Mouse (Mus musculus): ENCODE results near the gene Fpgs. TPM values are rescaled to one million over a fixed set of nuclear protein-coding genes. Genes with fewer than 3 reads are reported as not detected.

Fpgs gene
- total RNA-seq, 2 experiments from 2014 or later, result 6.0 to 7.4 TPM

DNA sequence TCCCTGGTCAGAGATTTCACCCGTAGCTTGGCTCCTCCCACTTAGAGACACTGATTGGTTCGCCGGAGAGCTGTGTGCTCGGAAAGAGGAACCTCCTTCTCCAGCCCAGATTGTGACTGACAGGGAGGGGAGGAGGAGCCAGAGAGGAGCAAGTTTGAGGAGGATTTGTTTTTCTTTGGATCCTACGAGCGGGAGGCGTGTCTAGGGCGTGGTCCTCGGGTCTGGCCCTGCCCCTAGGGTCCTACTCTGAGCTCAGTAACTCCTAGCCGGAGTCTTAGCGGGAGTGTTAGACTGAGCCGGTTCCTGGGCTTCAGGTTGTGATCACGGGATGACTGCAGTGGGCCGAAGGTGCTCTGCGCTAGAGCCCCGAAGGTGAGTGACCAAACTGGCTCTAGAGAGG is 23.5 kb upstream of the Fpgs start:
- peak; percentile 91 to 94 for DNase-seq
- intact Hi-C loops (cut with DNase I), result no loop called here

DNA sequence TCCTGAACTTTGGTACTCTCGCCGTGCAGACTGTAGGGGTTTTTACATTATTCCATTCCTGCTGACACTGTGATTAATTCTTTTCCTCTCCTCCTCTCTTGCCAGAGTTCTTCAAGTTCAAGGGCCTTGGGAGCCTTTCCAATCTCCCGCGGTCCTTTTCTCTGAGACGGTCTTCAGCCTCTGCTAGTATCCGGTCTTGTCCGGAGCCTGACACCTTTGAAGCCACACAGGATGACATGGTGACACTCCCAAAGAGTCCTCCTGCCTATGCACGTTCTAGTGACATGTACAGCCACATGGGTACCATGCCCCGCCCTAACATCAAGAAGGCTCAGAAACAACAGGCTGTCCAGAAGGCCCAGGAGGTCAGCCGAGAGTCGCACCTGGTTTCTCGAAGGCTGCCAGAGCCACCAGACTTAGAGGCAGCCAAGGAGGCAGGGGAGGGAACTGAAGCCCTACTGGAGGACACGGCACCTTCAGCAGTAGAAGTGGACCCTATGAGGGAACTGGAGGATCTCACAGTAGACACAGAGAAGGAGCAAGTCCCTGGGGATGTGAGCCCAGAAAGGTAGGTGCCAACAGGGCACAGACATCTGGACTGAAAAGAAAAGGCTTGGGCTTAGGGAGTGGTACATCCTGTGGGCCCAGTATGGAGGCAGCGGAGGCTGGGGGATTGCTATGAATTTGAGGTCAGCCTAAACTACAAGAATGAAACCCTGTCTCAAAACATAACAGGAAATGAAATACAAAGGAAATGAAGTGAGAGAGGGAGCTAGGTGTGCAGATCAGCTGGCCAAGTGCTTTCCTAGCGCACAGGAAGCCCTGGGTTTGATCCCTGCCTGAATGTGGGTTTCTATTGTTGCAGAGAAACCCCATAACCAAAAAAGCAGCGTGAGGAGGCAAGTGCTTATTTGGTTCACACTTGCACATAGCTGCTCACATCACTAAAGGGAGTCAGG is 21.2 kb upstream of the Fpgs start:
- intact Hi-C loops (cut with DNase I), result no loop called here
- DNase-seq, result no peak

DNA sequence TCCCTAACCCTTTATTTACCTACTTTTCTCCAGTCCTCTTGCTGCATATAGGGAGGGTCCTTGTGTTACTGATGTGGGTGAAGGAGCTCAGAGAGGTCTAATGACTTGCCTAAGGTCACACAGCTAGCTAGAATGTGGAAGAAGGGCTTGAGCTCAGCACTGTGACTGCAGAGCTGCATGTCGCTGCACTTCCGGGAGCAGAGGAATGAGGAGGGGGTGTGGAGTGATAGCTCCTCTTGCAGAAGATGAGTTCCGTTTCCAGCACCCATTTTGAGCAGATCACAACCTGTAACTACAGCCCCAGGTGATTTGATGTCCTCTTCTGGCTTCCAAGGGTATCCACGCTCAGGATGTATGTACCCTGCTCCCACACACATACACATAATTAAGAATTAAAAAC is 20.2 kb upstream of the Fpgs start:
- no peak for DNase-seq
- intact Hi-C loops (cut with DNase I), result no loop called here

DNA sequence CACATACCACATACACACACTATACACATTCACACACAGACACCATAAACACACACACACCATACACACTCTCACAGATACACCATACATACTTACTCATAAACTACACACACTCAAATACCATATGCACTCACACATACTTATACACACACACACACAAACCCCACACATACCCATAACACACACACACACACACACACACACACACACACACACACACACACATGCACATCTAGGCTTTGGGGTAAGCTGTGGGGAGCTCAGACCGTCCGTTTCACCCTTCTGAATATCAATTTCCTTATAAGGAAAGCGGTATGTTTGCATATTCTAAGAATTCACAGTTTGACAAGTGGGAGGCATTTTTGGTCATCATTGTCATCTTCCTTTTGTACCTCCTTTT is 18.6 kb upstream of the Fpgs start:
- intact Hi-C loops (cut with DNase I), result no loop called here
- no peak for DNase-seq

DNA sequence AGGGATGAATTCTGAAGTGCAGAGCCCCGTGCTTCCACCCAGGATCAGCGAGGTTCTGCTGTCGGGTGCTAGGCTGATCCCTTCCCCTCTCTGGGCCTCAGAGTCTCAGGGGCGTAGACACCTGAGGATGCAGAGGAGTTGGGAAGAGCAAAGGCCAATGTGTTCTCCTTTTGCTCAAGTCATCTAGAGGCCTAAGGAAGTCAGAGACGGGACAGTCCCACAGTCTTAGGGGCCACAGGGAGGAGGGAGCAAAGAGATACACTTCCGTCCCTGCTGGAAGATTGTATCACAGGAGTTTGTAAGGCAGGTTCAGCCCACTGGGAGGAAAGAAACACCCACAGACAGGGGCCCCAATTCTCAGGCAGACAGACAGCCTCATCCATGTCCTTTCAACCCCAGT is 18.1 kb upstream of the Fpgs start:
- no peak for DNase-seq
- intact Hi-C loops (cut with DNase I), result no loop called here

DNA sequence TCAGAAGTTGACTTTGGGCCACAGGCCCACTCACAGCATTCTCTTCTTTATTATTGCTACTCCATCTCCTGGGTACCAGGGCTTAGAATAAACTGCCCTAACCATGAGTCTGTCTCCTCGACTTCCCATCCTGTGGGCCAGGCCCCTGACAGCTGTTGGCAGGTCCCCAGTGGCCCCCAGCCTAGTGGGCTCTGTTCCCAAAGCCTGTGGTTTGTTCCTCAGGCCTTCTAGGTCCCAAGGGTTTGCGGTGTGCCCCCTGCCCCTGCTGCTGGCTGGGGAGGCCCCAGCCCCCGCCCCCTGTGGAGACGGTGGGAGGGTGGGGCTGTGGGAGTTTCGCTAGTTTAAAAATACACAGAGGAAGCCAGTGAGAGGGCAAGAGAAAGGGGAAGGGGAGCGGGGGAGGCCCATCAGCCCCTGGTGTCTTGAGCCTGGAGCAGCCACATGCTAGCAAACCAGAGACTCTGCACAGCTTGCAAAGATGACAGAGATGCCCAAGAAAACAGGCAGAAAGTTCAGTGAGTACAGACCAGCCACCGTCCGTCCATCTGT is 16.8 kb upstream of the Fpgs start, which contains the start of gene Sh2d3c:
Gene Sh2d3c (plus strand): TSS at position 375 of the 549 bp plus-strand sequence.
- DNase-seq, result peak in 1 of 2 experiments; percentile 55
- intact Hi-C loops (cut with DNase I), result no loop called here

DNA sequence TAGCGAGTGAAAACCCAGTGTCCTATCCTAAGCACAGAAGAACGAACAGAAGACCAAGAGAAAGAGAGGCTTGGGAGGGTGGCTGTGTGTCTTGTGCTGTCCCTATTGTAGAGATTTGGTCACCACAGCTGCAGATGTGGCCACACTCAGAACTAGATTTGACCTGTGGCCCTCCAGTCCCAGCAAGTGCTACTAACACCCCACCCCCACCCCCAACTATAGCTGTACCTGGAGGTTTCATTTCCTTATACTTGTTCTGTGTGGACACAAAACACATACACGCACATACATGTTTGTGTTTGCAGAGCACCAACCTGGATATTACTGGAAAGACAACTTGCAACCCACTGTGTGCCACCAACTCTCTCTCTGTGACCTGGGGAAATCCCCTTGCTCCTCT is 16.1 kb upstream of the Fpgs start:
- intact Hi-C loops (cut with DNase I), result no loop called here
- DNase-seq, result no peak

DNA sequence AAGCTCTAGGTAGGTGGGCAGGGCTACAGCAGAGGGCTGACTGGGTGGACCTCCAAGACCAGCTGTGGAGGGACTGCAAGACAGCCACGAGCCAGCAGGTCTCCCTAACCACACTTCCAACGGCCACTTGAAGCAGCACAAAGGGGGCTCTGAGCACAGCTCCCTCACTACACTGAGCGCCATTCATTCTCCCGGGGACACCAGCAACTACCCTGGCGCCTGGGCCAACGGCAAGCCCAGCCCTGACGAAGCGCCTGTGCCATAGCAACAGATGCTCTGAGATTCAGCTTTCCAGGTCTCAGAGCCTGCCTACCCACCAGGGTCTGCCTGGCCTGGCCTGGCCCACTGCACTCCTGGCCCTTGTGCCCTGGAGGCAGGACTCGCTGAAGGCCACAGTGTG is 14.8 kb upstream of the Fpgs start:
- intact Hi-C loops (cut with DNase I), result no loop called here
- DNase-seq, result no peak

DNA sequence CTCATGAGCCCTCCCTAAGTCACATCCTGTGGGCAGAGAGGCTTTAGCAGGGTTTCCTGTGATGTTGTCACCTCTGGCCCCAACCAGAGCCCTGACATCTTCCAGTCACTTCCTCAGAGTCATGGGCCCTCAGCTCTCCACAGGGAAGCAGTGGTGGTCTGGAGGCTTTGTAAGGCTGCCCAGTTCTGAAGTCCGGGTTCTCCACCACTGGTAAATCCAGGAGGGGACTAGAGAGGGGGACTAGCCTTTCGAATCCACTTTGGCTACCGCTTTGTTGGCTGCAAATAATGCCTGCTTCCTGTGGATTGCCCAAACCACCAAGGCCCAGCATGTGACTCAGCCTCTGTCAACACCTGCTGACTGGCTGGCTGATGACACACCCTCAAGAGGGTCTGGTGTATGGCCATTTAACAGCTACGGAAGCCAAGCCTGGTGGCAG is 11.1 kb upstream of the Fpgs start:
- intact Hi-C loops (cut with DNase I), result loop anchor here (5.0 kb wide), 1 partner anchor 137 kb away; no protein-coding TSS in a partner anchor
- DNase-seq, result peak in 1 of 2 experiments; percentile 43

DNA sequence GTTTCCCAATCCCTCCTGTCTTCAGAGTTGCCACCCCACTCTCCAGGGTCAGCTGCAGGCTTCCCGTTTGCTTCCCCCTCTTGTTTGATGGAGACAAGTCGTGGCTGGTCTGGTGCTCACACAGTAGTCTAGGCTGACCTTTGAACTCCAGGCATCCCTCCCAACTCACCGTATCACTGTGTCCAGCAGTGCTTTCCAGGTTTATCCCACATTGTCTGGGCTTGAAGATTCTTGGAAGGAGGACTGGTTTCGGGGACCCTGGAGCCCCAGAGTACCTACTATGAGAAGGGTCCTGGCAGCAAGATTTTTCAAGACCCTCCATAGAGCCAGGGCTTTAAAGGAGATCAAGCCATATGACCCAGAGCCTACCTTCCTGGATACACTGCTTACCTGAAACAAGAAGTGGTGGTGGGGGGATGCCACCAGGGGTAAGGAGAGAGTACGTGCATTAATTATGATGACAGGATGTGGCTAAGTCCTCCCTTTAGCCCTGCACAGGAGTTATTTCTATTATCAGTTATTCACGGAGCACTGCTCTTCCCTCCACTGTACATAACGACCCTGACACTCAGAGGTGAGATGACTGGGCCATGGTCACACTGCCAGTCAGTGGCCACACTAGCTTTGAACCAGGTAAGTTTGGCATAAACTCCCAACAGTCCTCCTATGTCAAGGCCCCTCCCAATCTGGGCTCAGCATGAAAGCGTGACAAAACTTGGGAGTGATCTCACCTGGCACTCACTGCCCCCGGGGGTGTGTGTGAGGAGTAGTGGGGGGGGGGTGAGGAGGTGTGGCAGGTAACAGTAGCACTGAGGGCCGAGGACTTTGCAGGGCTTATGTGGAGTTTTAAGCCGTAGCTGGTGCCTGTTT is 10.4 kb upstream of the Fpgs start:
- DNase-seq, result no peak

DNA sequence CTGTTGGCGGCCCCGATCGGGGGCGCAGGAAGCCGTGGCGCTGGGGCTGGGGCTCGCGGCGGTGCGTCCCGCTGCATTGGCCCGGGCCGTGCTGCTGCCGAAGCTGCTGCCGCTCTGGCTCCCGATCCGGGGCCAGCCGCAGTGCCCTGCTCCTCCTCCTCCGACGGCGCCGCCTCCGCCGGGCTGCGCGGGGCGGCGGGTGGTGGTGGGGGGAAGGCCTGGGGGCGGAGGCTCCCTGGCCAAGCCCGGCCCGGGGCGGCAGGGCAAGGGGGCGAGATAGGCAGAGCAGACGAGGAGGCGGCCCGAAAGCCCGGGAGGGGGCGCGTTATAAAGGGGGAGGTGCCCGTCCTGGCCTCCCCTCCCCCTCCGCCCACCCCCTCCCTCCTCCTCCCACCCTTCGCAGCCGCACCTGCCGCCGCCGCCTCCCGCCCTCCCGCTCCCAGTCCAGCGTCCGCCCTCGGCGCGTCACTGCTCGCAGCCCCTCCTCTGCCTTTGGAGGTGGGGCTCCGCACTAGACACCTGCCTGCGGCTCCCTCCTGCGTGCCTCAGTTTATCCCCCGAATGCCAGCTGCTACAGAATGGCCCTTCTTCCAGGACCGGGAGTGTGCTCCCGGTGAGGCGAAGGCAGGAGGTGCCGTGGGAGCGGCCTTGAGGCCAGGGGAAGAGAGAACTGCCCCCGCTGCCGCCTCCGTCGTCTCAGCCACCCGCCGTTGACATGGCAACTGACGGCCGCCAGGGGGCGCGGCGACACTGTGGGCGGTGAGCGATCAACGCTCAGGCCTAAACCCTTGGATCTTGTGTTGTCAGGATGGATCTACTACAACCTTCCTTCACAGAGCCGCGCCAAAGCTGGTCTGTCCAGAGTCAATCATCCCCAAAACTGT is 9.2 kb upstream of the Fpgs start, which contains the start of gene Cdk9:
Gene Cdk9 (minus strand): TSS at position 143 of the 884 bp plus-strand sequence.
- intact Hi-C loops (cut with DNase I), result loop anchor here (1.0 to 5.0 kb wide), 3 partner anchors 16 to 139 kb away; partner anchors contain the start of gene Tor2a
- DNase-seq, result peak; percentile 95 to 97

More for the DNA sequence above, 10.4 kb upstream of the Fpgs start:
- intact Hi-C loops (cut with DNase I), result loop anchor here (5.0 kb wide), 1 partner anchor 138 kb away; no protein-coding TSS in a partner anchor

DNA sequence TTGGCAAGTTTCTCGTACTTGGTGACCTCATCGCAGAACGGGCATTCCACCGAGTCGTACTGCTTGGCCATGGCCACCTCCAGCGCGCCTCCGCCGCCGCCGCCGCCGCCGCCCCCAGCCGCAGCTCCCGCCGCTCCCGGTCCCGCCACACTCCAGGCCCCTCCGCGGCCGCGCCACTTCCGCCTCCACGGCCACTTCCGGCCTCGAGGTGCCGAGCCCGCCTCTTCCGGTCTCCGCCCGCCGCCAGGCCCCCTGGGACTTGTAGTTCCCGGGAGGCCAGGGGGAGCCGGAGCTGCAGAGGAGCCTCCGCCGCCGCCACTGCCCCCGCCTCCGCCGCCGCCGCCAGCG is 8.6 kb upstream of the Fpgs start:
- peak; percentile 98 to 99 for DNase-seq
- intact Hi-C loops (cut with DNase I), result loop anchor here (2.0 to 5.0 kb wide), 2 partner anchors 16 to 140 kb away; no protein-coding TSS in a partner anchor

DNA sequence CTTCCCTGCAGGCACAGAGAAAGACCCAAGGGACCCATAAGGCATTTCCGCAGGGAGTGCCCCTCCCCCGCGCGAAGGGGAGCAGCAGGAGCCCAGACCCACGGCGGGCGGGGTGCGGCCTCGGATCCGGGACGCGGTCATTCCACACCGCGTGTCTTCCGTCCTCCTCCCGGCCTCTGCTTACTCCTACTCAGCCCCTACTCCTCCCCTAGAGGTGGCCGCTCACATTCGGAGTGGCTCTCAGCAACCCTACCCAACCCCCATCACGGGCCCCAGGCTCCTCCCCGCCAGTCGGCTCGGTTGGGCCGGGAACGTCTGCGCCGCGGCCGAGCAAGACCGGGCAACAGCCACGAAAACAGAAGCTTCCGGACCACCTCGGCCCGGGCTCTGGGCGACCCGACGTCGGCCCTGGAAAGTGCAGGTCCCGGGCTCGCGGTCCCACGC is 8.2 kb upstream of the Fpgs start:
- intact Hi-C loops (cut with DNase I), result loop anchor here (2.0 to 5.0 kb wide), 2 partner anchors 17 to 140 kb away; no protein-coding TSS in a partner anchor

DNA sequence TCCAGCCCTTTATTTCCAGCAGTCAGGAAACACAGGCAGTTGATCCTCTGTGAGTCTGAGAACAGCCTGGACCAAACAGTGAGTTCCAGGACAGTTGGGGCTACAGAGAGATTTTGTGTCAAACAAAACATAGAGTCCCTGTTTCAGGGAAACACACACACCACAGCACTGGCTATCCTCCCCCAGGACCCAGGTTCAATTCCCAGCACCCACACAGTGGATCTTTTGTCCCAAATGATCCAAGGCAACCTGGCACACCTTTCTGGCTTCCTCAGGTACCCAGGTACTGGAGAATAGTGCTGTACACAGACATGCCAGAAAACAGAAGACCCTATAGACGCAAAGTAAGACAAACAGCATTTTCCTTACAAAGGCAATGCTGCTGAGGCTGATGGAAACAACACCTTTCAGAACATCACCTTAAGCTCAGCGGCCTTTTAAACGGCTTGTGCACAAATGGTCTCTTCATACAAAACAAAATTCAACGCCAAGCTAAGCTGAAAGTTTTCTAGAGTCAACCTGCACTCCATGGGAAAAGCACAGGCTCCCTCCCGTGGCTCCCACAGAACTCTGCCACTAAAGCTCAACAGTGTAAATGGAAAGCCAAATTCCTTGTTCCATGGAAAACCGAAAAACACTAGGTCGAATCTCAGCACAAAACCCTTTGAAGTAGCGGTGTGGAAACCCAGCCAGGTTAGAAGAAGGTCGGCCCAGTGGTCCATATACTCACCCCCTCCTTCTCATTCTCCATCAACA is 7.5 kb upstream of the Fpgs start:
- intact Hi-C loops (cut with DNase I), result loop anchor here (2.0 to 5.0 kb wide), 2 partner anchors 17 to 141 kb away; no protein-coding TSS in a partner anchor
- no peak for DNase-seq

More for the DNA sequence above, 8.2 kb upstream of the Fpgs start:
- DNase-seq, result peak; percentile 77 to 80

DNA sequence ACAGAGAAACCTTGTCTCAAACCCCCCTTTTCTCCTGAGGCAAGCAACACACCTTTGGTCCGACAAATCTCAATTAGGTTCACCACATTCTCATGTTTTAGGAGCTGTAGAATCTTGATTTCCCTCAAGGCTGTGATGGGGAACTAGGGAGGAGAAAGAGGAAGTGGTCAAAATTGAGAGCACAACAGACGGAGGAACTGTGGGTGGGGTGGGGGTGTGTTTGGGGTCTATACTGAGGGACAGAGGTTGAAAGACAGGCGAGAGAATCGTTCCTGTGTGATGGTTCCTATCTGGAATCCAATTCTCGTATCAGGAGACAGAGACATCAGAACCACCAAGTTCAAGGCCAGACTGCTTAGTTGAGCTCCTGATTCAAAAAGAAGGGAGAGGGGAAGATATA is 6.5 kb upstream of the Fpgs start:
- intact Hi-C loops (cut with DNase I), result loop anchor here (5.0 kb wide), 1 partner anchor 142 kb away; no protein-coding TSS in a partner anchor
- no peak for DNase-seq

DNA sequence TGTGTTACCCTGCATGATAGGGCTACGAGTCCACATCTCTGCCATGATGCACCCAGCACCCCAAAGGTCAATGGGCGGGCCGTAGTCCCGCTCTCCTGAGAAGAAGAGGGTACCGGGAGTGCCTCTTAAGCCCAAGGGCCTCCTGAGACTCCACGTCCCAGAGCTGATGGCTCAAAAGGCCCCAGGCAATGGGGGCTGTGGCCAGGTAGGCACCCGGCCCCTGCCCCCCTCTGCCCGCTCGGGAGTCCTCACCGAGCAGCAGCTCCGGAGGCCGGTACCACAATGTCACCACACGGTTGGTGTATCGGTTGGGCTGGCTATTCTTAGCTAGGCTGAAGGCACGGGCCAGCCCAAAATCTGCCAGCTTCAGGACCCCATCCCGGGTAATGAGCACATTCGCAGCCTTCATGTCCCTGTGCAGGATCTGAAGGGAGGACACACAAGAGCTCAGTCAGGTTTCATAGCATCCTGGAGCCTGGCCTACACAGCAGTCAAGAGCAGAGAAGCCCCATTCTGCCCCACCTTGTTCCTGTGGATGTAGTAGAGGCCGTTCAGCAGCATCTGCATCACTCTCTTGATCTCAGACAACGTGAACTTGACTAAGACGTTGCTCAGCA is 5.7 kb upstream of the Fpgs start:
- intact Hi-C loops (cut with DNase I), result loop anchor here (5.0 kb wide), 1 partner anchor 143 kb away; no protein-coding TSS in a partner anchor
- DNase-seq, result no peak

DNA sequence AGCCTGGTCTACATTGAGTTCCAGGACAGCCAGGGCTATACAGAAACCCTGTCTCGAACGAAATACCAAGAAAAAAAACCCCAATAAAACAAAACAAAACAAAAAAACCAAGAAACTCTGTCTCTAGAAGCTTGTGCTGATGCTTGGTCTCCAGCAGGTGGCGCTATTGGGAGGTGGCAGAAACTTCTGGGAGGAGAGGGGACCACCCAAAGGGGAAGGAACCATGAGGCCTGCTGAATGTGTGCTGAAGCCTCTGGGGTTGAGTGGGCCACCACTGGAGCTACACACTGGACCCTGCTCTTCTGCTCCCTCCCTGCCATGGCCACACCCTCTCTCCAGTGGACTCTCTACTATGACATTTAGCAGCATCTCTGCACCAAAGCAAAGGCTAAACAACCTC is 4.7 kb upstream of the Fpgs start:
- intact Hi-C loops (cut with DNase I), result no loop called here
- DNase-seq, result peak; percentile 73 to 81

DNA sequence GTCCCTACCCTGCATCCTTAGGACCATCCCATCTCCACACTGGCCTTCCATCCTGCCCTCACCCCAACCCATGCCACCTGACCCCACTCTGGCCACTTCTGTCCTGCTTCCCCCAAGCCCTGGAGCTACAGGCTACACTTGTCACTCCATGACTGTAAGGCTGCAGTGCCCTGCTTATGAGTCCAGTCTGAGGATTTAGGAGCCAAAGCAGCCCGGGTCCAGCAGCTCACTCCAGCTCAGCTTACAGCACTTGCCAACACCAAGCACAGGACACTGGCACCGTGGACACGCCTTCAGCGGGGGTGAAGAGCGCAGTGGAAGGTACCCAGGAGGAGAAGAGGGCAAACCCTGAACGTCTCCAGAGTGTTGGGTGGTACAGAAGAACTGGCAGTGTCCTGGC is 3.0 kb upstream of the Fpgs start:
- intact Hi-C loops (cut with DNase I), result no loop called here

More for the DNA sequence above, 3.0 kb upstream of the Fpgs start:
- DNase-seq, result no peak

Measured in heart, postnatal 14 days (tissue).